Mouse (Mus musculus): ENCODE data around the gene Mrgprb5.
"Not testable (repeated sequence)": the region's sequence is repeated elsewhere in the genome, so short reads cannot be mapped to it uniquely, and the experiment has no call there.

The Mrgprb5 gene

DNA sequence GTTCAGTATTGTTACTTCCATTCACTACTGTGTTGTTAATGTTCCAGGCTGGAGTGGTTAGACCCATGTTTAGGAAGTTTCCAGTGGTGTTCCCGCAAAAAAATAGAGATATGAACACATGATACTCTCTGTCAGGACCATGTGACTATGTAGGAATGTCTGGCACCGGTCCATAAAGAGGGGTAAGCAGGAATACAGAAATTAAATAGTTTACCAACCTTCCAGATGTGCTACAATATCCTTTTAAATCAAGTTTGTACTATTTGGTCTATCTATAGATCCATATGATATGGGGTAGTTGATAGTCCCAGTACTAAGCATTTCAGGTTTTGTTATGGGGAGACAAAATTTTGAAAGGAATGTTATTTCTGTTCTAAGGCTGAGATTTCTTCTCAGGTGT lies at the start of gene Mrgprb5:
Mrgprb5 (minus strand) TSS at position 101 of the 400 bp plus-strand sequence.
- no peak for DNase-seq (ENCODE audit: low read depth, low spot score)

- no peak for DNase-seq (ENCODE audit: low read depth, low spot score)
Measured at GRCm38 (mm10) chr7:48199188-48199587, 30.4 kb upstream of the Mrgprb5 start, which contains the start of gene Mrgprb4. Gene Mrgprb4 (minus strand): TSS chr7:48199288.

- DNase-seq (ENCODE audit: low read depth, low spot score): no peak
Measured at GRCm38 (mm10) chr7:48167471-48167870, 1.3 kb downstream of the Mrgprb5 start.

DNA sequence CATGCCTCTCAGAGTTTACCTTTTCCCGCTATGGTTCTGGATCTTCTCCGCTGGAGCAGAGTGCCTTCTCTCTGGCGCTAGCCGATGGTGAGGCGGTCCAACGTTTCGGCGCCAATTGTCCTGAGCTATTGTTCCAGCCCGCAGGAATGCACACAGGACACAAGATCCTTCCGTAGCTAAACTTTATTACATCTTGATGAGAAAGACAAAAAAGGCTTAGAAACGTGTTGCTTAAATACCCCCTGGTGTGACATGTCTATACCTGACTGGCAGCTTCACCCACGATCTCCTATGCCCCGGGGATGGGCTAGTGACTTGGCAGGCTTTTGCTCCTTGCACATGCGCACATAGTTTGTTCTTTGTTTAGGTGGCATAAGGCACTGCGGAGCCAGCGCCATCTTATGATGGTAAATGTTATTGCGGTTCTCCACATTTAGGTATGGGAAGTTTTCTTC lies 30.5 kb downstream of the Mrgprb5 start:
- DNase-seq (ENCODE audit: low read depth, low spot score): no peak

GRCm38 (mm10) chr7:48137216-48138077 lies 31.4 kb downstream of the Mrgprb5 start:
- peak; percentile 2 for DNase-seq (ENCODE audit: low read depth, low spot score)

GRCm38 (mm10) chr7:48132674-48133073 lies 36.1 kb downstream of the Mrgprb5 start:
- no peak for DNase-seq (ENCODE audit: low read depth, low spot score)

- not testable (repeated sequence) for DNase-seq (ENCODE audit: low read depth, low spot score)
Measured at GRCm38 (mm10) chr7:48132247-48132646, 36.6 kb downstream of the Mrgprb5 start.

- not testable (repeated sequence) for DNase-seq (ENCODE audit: low read depth, low spot score)
Measured at GRCm38 (mm10) chr7:48131820-48132219, 37.0 kb downstream of the Mrgprb5 start.

DNA sequence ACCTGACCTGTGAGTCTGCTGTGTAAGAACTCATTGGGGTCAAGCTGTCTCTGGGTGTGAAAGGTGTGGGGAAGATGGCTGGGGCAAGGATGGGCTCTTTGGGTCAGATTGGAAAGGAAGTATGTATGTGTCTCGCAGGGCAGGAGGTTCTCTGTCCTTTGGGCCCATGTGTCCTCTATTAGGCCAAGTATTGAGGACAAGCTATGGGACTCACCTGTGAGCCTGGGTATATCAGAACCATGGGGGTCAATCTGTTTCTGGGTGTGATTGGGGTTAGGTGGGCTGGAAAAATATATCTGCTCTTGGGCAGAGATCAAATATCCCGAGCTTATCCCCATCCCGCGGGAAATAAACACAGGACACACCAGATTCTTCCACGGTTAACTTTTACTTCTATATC lies 45.0 kb downstream of the Mrgprb5 start:
- DNase-seq (ENCODE audit: low read depth, low spot score): no peak

Data from A20 (cell line).